Mouse (Mus musculus) embryonic facial prominence, embryonic 10.5 days (tissue): ENCODE data around the gene Trim28. TPM values are rescaled to one million over a fixed set of nuclear protein-coding genes. Genes with fewer than 3 reads are reported as not detected.

Experiments used
- DNase-seq: peaks from one replicate; pipeline ENCODE4 v3.0.0-alpha.2; 2017; ENCODE audit warnings: low spot score
- H3K27ac ChIP-seq: fragments of 300-500 bp; sonication (generic); replicated peaks from 2 replicates; pipeline ENCODE4 v1.5.1; 2016; ENCODE audit warnings: mild to moderate bottlenecking
- H3K27me3 ChIP-seq: fragments of 300-500 bp; sonication (generic); replicated peaks from 2 replicates; pipeline ENCODE4 v1.6.1; 2016; ENCODE audit warnings: low read depth, mild to moderate bottlenecking; ENCODE audit not compliant: poor library complexity, severe bottlenecking
- H3K36me3 ChIP-seq: fragments of 300-500 bp; sonication (generic); replicated peaks from 2 replicates; pipeline ENCODE4 v1.6.1; 2016; ENCODE audit warnings: mild to moderate bottlenecking, moderate library complexity
- H3K4me1 ChIP-seq: fragments of 300-500 bp; sonication (generic); 2 replicates; pipeline ENCODE4 v1.6.1; 2016
- H3K4me3 ChIP-seq: fragments of 300-500 bp; sonication (generic); 2 replicates; pipeline ENCODE4 v1.5.1; 2016; ENCODE audit warnings: mild to moderate bottlenecking, moderate library complexity
- H3K9me3 ChIP-seq: fragments of 300-500 bp; sonication (generic); 2 replicates; pipeline ENCODE4 v1.6.1; 2016; ENCODE audit warnings: mild to moderate bottlenecking
- WGBS: fragments of 180-500 bp; shearing (Covaris S2); methylation state at CpG from one replicate; pipeline ENCODE4 v1.1.7; 2016; 5-methylcytosine and 5-hydroxymethylcytosine counted together
- polyA plus RNA-seq: library from polyadenylated mRNA; unstranded; fragments of >200 nt; fragmentation: Nextera tagmentation; extraction: Ambion mirVana; gene quantifications from 2 replicates; pipeline ENCODE4 v1.2.1, GENCODE M21; 2016

Trim28 gene
- polyA plus RNA-seq, 1 experiment from 2014 or later = 468 TPM

DNA sequence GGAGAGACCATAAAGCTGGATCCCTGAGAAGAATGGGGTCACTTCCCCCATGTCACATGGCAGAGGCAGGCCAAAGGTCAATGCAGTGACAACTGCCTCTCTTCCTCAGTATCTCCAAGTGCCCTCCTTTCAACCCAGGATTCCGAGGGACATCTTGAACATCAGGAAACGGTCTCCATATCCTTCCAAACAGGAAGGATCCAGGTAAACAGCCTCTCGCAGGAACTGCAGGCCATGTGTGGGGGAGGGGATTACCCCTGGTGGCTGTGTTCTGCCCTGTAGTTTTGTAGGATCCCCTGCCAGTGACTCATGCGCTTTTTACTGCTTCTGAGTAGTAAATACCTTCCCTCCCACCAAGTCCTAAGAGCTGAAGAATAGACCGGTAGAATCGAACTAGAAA is 19.1 kb upstream of the Trim28 start:
- peaks cover 20% of the 10 kb centered on the region for H3K4me1 ChIP-seq
- H3K27ac ChIP-seq = no peak overlapping the region
- 81% methylated on average over 6 of the region's 6 CpGs for WGBS
- peaks cover 22% of the 10 kb centered on the region for H3K36me3 ChIP-seq
- no peak overlapping the region for H3K4me3 ChIP-seq
- H3K9me3 ChIP-seq = no peaks in the 10 kb centered on the region
- no peak for DNase-seq
- H3K27me3 ChIP-seq = no peaks in the 10 kb centered on the region

DNA sequence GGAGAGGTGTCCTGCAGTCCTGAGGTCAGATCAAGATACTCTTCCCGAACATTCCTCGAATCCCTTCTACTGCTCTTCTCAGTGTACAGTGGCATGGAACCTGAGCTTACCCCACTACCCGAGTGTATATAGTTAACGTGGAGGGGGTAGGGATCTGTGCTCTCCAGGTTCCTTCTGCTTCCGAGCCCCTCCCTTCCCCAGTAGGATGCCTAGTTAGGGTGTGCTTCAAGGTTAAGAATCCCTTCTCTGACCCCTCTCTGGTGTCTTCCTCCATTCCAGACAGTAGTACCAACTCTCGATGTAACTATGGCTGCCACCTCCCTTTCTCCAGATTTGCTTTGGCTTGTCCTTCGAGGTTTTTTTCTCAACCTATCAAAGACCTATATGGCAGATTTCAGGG is 18.6 kb upstream of the Trim28 start:
- no peak overlapping the region for H3K27ac ChIP-seq
- peaks cover 22% of the 10 kb centered on the region for H3K36me3 ChIP-seq
- H3K27me3 ChIP-seq = no peaks in the 10 kb centered on the region
- WGBS = 86% methylated on average over 7 of the region's 7 CpGs
- H3K9me3 ChIP-seq = no peaks in the 10 kb centered on the region
- DNase-seq = no peak
- no peak overlapping the region for H3K4me3 ChIP-seq
- peaks cover 20% of the 10 kb centered on the region for H3K4me1 ChIP-seq

DNA sequence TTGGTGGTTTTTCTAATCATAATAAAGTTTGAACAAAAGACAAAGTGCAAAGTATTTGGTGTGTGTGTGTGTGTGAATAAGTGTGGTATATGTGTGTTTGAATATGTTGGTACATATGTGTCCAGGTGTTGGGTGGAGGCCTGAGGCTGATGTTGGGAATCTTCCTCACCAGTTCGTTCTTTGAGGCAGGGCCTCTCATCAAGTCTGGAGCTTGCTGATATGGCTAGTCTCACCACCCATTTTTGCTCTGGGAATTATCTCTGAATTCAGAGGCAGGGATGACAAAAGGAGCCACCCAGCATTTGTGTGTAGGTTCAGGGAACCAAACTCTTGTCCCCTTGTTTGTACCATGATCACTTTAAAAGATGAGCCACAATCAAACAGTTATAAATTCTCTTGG is 13.2 kb upstream of the Trim28 start:
- Histone ChIP-seq H3K27me3 (no peaks in the 10 kb centered on the region), H3K4me1 (no peaks in the 10 kb centered on the region), H3K9me3 (no peaks in the 10 kb centered on the region), H3K36me3 (peaks cover 13% of the 10 kb centered on the region), H3K4me3 (no peak overlapping the region), H3K27ac (no peak overlapping the region)
- WGBS = 94% methylated on average over 1 of the region's 1 CpGs
- no peak for DNase-seq

DNA sequence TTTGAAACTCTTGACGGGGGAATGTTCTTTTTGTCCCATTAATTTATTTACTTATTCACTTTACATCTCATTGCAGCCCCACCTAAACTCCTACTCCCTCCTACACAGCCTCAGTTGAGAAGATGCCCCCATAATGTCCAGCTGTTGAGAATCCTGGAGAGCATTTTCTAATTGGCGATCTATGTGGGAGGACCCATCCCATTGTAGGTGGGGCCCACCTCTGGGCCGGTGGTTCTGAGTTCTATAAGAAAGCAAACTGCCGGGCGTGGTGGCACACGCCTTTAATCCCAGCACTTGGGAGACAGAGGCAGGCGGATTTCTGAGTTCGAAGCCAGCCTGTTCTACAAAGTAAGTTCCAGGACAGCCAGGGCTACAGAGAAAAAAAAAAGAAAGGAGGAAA is 12.0 kb upstream of the Trim28 start:
- no peak overlapping the region for H3K4me3 ChIP-seq
- peaks cover 9% of the 10 kb centered on the region for H3K36me3 ChIP-seq
- H3K27me3 ChIP-seq = no peaks in the 10 kb centered on the region
- DNase-seq = no peak
- WGBS = 85% methylated on average over 8 of the region's 8 CpGs
- no peaks in the 10 kb centered on the region for H3K4me1 ChIP-seq
- H3K27ac ChIP-seq = no peak overlapping the region
- H3K9me3 ChIP-seq = no peaks in the 10 kb centered on the region

DNA sequence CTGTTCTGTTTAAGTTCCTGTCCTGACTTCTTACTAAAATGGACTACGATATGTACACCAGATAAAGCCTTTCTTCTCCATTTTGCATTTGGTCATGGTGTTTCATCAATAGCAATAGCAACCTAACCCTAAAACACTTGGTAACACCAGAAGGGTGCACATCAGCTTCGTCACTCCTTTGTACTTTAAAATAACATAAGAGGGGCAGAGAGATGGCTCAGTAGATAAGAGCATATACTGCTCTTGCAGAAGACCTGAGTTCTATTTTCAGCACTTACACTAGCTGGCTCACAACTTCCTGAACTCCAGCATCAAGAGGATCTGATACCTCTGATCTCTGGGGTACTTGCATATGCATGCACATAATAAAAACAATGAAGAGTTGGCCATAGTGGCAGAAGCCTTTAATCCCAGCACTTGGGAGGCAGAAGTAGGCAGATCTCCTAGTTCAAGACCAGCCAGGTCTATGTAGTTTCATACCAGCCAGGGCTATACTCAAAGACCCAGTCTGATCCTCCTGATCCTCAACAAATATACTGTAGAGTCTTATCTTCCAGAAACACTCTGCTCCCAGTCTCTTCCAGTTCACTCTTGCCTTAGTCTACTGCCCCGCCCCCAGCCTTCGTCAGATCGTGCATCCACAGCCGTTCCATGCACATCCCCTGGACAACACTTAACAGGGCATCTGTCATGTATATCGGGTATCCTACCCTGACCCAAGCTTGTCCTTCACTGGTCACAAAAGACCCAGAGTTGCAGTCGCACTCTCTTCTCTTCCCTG is 11.3 kb upstream of the Trim28 start:
- Histone ChIP-seq H3K4me1 (no peaks in the 10 kb centered on the region), H3K4me3 (no peak overlapping the region), H3K36me3 (peaks cover 2% of the 10 kb centered on the region), H3K9me3 (no peaks in the 10 kb centered on the region), H3K27ac (no peak overlapping the region), H3K27me3 (no peaks in the 10 kb centered on the region)
- DNase-seq = no peak
- WGBS = 88% methylated on average over 8 of the region's 8 CpGs

DNA sequence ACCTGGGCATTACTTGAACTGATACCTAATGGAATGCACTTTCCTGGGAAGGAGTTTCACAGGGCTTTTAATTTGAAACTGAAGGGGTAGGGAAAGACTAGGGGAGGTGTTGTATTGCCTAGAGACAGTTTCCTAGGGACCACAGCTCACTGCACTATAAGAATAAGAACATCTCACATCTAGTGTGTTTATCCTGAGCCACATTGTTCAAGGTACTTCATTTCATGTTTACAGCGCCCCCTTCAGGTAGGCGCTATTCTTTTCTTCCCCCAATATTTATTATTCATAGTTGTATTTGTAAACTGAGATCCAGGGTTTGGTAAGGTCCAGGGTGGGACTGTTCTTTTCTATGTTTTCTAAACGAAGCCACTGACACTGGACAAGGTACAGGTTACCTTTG is 6.7 kb upstream of the Trim28 start:
- 8% methylated on average over 3 of the region's 3 CpGs for WGBS
- H3K27me3 ChIP-seq = no peaks in the 10 kb centered on the region
- no peak overlapping the region for H3K4me3 ChIP-seq
- H3K27ac ChIP-seq = no peak overlapping the region
- H3K4me1 ChIP-seq = no peaks in the 10 kb centered on the region
- no peaks in the 10 kb centered on the region for H3K36me3 ChIP-seq
- no peaks in the 10 kb centered on the region for H3K9me3 ChIP-seq
- DNase-seq = no peak

DNA sequence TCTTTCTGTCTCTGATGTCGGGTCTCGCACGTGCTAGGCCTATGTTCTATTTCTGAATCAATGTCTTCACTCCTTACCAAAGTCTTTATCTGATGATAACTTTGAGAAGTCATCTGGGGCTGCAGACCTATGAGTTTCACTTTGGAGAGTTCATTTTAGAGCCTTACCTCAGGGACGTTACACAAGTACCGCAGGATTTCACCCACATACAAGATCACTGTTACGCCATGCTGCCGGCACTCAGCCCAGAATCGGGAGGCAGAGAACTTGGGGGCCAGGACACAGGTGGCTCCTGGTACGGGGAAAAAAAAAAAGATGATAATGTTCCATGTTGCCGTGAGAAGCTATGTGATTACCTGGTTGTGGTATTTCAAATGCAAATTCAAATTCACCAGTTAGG is 5.8 kb upstream of the Trim28 start:
- no peak overlapping the region for H3K4me3 ChIP-seq
- no peaks in the 10 kb centered on the region for H3K9me3 ChIP-seq
- no peak overlapping the region for H3K27ac ChIP-seq
- no peaks in the 10 kb centered on the region for H3K4me1 ChIP-seq
- no peaks in the 10 kb centered on the region for H3K36me3 ChIP-seq
- no peak for DNase-seq
- WGBS = 90% methylated on average over 10 of the region's 10 CpGs
- no peaks in the 10 kb centered on the region for H3K27me3 ChIP-seq

DNA sequence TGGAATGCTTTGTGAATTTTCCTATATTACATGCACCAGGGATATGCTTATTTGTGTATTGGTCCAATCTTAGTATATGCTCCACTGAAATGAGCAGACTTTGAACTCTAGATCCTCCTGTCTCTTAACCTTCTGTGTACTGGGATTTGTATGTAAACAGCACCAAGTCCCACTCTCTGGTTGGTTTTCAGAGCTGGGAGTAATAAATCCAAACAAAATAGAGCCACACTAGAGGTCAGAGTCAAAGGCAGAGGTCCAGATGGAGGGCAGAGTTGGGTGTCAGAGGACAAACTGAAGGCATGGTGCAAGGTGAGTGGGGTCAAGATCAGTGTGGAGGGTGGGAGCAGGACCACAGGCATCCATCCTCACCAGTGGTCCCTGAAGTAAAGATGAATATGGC is 3.1 kb upstream of the Trim28 start:
- Histone ChIP-seq H3K9me3 (no peaks in the 10 kb centered on the region), H3K27me3 (no peaks in the 10 kb centered on the region), H3K27ac (no peak overlapping the region), H3K4me3 (no peak overlapping the region), H3K36me3 (no peaks in the 10 kb centered on the region), H3K4me1 (no peaks in the 10 kb centered on the region)
- no peak for DNase-seq

DNA sequence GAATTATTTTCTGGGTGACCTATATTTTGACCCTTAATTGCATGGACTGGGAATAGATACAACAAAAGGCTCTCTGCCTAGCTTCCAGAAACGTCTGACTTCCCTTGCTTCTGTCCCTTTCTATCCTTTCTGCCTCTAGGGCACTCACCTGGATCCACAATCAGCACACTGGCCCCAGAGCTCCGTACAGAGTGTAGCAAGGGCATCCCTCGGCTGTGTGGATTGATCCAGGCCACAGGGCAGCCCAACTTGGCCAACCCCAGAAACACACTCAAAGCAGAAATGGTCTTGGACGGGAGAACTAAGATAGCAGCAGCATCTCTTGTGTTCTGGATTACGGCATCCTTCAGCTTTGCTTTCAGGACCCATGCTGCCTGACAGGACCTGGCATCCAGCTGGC is 1.7 kb upstream of the Trim28 start:
- H3K36me3 ChIP-seq = no peaks in the 10 kb centered on the region
- DNase-seq = no peak
- no peaks in the 10 kb centered on the region for H3K4me1 ChIP-seq
- no peak overlapping the region for H3K4me3 ChIP-seq
- H3K27ac ChIP-seq = no peak overlapping the region
- 65% methylated on average over 5 of the region's 5 CpGs for WGBS
- H3K9me3 ChIP-seq = no peaks in the 10 kb centered on the region
- no peaks in the 10 kb centered on the region for H3K27me3 ChIP-seq

DNA sequence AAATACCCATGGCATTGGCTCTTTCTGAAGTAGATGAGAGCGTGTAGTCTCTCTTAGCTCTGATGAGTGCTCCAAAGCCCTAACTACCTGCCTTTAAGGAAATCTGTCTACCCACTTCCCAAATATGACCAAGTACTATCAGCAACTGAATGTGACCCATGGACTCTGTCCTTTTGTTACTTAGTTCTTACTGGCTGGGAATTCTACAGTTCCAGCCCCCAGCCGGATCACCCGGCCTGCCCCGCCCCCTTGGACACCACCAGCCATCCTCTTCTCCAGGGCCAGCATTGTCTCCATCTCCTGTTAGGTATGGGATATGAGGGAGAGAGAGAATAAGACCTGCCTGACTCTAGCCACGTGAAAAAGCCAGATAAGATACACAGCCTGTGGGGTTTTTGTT is 861 bp upstream of the Trim28 start, which contains the start of gene Slc27a5:
Gene Slc27a5, minus strand, starts transcription at position 140 of the 400 bp plus-strand sequence.
- 82% methylated on average over 5 of the region's 5 CpGs for WGBS

DNA sequence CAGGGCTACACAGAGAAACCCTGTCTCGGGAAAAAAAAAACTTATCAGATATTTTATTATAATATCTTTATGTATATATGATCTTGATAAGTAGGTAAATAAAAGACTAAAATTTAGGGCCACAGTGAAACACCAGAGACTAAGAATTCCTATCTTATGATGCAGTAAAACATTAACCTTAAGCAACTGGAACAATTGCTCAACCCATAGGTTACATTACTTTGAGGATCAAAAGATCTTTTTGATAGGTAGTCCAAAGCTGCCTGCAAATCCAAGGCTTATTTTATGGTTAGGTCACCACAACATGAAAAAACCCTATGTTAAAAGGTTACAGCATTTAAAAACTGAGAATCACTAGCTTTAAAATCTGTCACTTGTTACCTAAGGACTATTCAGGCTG is 2.7 kb downstream of the Trim28 start:
- Histone ChIP-seq H3K27me3 (peaks cover 6% of the 10 kb centered on the region), H3K4me1 (no peaks in the 10 kb centered on the region), H3K27ac (no peak overlapping the region), H3K36me3 (peaks cover 23% of the 10 kb centered on the region), H3K4me3 (no peak overlapping the region), H3K9me3 (no peaks in the 10 kb centered on the region)
- 59% methylated on average over 1 of the region's 1 CpGs for WGBS
- DNase-seq = no peak

More for the DNA sequence above, 861 bp upstream of the Trim28 start, which contains the start of gene Slc27a5:
- H3K27ac ChIP-seq = no peak within 1 kb of the TSS
- no peaks in the 10 kb centered on the region for H3K9me3 ChIP-seq
- DNase-seq = no peak
- H3K27me3 ChIP-seq = no peaks in the 10 kb centered on the region
- no peaks in the 10 kb centered on the region for H3K4me1 ChIP-seq
- H3K36me3 ChIP-seq = no peaks in the 10 kb centered on the region
- H3K4me3 ChIP-seq = no peak within 1 kb of the TSS

DNA sequence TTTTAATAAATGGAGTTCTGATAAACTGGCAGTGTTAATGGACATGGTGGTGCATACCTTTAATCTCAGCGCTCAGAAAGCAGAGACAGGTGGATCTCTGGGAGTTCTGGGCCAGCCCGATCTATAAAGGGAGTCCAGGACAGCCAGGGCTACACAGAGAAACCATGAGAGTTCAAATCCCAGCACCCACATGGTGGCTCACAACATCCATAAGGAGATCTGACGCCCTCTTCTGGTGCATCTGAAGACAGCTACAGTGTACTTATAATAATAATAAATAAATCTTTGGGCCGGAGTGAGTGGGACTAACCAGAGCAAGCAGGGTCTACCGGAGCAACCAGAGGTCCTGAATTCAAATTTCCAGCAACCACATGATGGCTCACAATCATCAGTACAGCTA is 4.5 kb downstream of the Trim28 start:
- no peak for DNase-seq
- no peak overlapping the region for H3K4me3 ChIP-seq
- peaks cover 5% of the 10 kb centered on the region; the same call in 1 of the 2 replicates for H3K9me3 ChIP-seq
- peaks cover 14% of the 10 kb centered on the region for H3K4me1 ChIP-seq
- peaks cover 38% of the 10 kb centered on the region for H3K36me3 ChIP-seq
- no peak overlapping the region for H3K27ac ChIP-seq
- 76% methylated on average over 5 of the region's 5 CpGs for WGBS
- H3K27me3 ChIP-seq = peaks cover 24% of the 10 kb centered on the region

DNA sequence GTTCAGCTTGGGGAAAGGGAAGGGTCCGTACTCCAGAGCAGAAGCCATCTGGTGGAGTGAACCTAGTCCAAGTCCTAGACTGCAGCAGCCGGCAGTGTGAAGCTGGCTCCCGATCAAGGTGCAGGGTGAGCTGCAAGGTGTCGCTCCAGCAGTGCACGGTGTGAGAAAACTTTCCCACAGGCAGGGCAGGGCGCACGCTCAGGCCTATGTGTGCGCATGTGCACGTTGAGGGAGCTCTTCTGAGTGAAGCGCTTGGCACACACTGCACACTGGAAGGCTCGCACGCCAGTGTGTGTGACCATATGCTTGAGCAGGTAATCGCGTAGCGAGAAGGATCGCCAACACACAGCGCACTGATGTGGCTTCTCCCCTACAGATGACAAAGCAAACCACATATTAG is 7.1 kb downstream of the Trim28 start:
- DNase-seq = no peak
- Histone ChIP-seq H3K27ac (no peak overlapping the region), H3K4me1 (peaks cover 27% of the 10 kb centered on the region), H3K27me3 (peaks cover 27% of the 10 kb centered on the region), H3K9me3 (peaks cover 5% of the 10 kb centered on the region; the same call in 1 of the 2 replicates), H3K36me3 (peaks cover 38% of the 10 kb centered on the region), H3K4me3 (no peak overlapping the region)
- WGBS = 91% methylated on average over 17 of the region's 17 CpGs
